Mouse (Mus musculus) thymus, postnatal 14 days (tissue): ENCODE data around the gene Tprgl.

Experiments used
- DNase-seq: peaks from one replicate; pipeline ENCODE4 v3.0.0; 2021

Tprgl gene

GRCm38 (mm10) chr4:154159002-154159401 lies 1.5 kb downstream of the Tprgl start:
- DNase-seq = peak; percentile 90

GRCm38 (mm10) chr4:154157970-154158662 lies 2.4 kb downstream of the Tprgl start:
- DNase-seq = no peak

GRCm38 (mm10) chr4:154156050-154156449 lies 4.4 kb downstream of the Tprgl start:
- DNase-seq = no peak

GRCm38 (mm10) chr4:154154104-154154503 lies 6.4 kb downstream of the Tprgl start:
- no peak for DNase-seq

GRCm38 (mm10) chr4:154146342-154146741 lies 14.1 kb downstream of the Tprgl start:
- DNase-seq = no peak

GRCm38 (mm10) chr4:154144712-154145111 lies 15.8 kb downstream of the Tprgl start:
- no peak for DNase-seq

GRCm38 (mm10) chr4:154142211-154143040 lies 18.0 kb downstream of the Tprgl start, which contains the start of gene Wrap73:
TSS of gene Wrap73 (plus strand) at chr4:154142372.
- DNase-seq = peak; percentile 88

- no peak for DNase-seq
Measured at GRCm38 (mm10) chr4:154141009-154141867, 19.2 kb downstream of the Tprgl start.

- DNase-seq = no peak
Measured at GRCm38 (mm10) chr4:154140213-154141008, 20.1 kb downstream of the Tprgl start.

- no peak for DNase-seq
Measured at GRCm38 (mm10) chr4:154140182-154140212, 20.5 kb downstream of the Tprgl start, which contains the start of gene Trp73. TSS of gene Trp73 (minus strand) at chr4:154140208.

GRCm38 (mm10) chr4:154139671-154140181 lies 20.7 kb downstream of the Tprgl start:
- no peak for DNase-seq

GRCm38 (mm10) chr4:154137139-154137538 lies 23.3 kb downstream of the Tprgl start:
- no peak for DNase-seq

GRCm38 (mm10) chr4:154134803-154135202 lies 25.7 kb downstream of the Tprgl start:
- DNase-seq = no peak

GRCm38 (mm10) chr4:154131894-154132293 lies 28.6 kb downstream of the Tprgl start:
- DNase-seq = no peak

GRCm38 (mm10) chr4:154129950-154130349 lies 30.5 kb downstream of the Tprgl start:
- no peak for DNase-seq

GRCm38 (mm10) chr4:154127273-154127672 lies 33.2 kb downstream of the Tprgl start:
- no peak for DNase-seq

- DNase-seq = no peak
Measured at GRCm38 (mm10) chr4:154125202-154125601, 35.3 kb downstream of the Tprgl start.

GRCm38 (mm10) chr4:154123553-154123952 lies 36.9 kb downstream of the Tprgl start:
- no peak for DNase-seq

GRCm38 (mm10) chr4:154122374-154122773 lies 38.1 kb downstream of the Tprgl start:
- DNase-seq = no peak

- DNase-seq = no peak
Measured at GRCm38 (mm10) chr4:154121800-154122199, 38.7 kb downstream of the Tprgl start.

GRCm38 (mm10) chr4:154119208-154119607 lies 41.3 kb downstream of the Tprgl start:
- DNase-seq = no peak

GRCm38 (mm10) chr4:154118782-154119181 lies 41.7 kb downstream of the Tprgl start:
- no peak for DNase-seq

- DNase-seq = no peak
Measured at GRCm38 (mm10) chr4:154116421-154116820, 44.0 kb downstream of the Tprgl start.
